In the genomic region with DNA sequence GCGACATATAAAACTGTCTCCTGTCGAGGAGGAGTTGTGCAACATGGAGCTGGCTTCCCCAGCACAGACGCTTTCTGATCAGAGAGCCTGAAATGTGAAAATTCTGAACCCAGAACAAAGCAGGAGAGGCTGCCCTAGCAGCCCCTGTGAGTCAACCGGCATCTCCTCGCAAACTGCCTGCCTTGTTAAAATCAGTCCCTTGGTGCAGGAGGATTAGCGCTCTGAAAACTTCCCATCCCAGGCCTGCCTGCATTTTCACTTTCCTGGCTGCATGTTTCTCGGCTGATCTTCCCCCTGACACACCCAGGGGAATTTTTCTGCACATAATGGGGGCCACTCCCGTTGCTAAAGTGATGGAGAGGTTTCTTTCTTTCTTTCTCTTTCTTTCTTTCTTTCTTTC, we compare ENCODE assay signal across 13 mouse cellular contexts.
DNase-seq lines count a peak whose midpoint lies in the region; ATAC-seq and TF ChIP-seq lines count a peak whose summit lies in the region.
"Had no signal": no experiment of that assay in that cellular context is flagged by ENCODE, and none has a peak within 500 bp of the region (broad histone marks: within the 10 kb centered on the region; RNA-seq: fewer than 3 reads in every experiment).

No protein-coding gene starts in this region.

- no peak for TF ChIP-seq CTCF in lung, embryonic 14.5 days (IDR thresholded peaks at IDR 0.05; ENCODE audit: low read depth)
- TF ChIP-seq CTCF in lung, postnatal 0 days (IDR thresholded peaks at IDR 0.05) = no peak

- WGBS in lung, embryonic 14.5 days = 40% methylated on average over 8 of the region's 8 CpGs
- WGBS in lung, postnatal 0 days = 52% methylated on average over 8 of the region's 8 CpGs
- WGBS in embryonic facial prominence, embryonic 10.5 days = 23% methylated on average over 8 of the region's 8 CpGs
- WGBS in forebrain, embryonic 13.5 days = 13% methylated on average over 8 of the region's 8 CpGs
- WGBS in stomach, embryonic 15.5 days = 40% methylated on average over 8 of the region's 8 CpGs

- H3K9me3 ChIP-seq in lung, embryonic 14.5 days (ENCODE audit: low read depth, low read length) = no peaks in the 10 kb centered on the region
- no peaks in the 10 kb centered on the region for H3K9me3 ChIP-seq in lung, postnatal 0 days (ENCODE audit: low read length)
- H3K9me3 ChIP-seq in embryonic facial prominence, embryonic 10.5 days = no peaks in the 10 kb centered on the region
- no peaks in the 10 kb centered on the region for H3K9me3 ChIP-seq in forebrain, embryonic 13.5 days (replicated peaks)
- H3K9me3 ChIP-seq in stomach, embryonic 15.5 days = no peaks in the 10 kb centered on the region
- H3K9me3 ChIP-seq: kidney, embryonic 15.5 days; limb, embryonic 15.5 days had no signal

- peaks cover 18% of the 10 kb centered on the region for H3K4me1 ChIP-seq in lung, embryonic 14.5 days (ENCODE audit: insufficient read depth)
- no peaks in the 10 kb centered on the region for H3K4me1 ChIP-seq in lung, postnatal 0 days (ENCODE audit: insufficient read depth, low read depth, low read length)
- H3K4me1 ChIP-seq in embryonic facial prominence, embryonic 10.5 days = peaks cover 35% of the 10 kb centered on the region
- H3K4me1 ChIP-seq in forebrain, embryonic 13.5 days = peaks cover 29% of the 10 kb centered on the region
- peaks cover 27% of the 10 kb centered on the region; the same call in 1 of the 2 replicates for H3K4me1 ChIP-seq in stomach, embryonic 15.5 days

- no peaks in the 10 kb centered on the region for H3K27me3 ChIP-seq in lung, embryonic 14.5 days (ENCODE audit: insufficient read depth, low read length)
- H3K27me3 ChIP-seq in lung, postnatal 0 days (replicated peaks; ENCODE audit: insufficient read depth, low read length) = no peaks in the 10 kb centered on the region
- peaks cover 16% of the 10 kb centered on the region for H3K27me3 ChIP-seq in embryonic facial prominence, embryonic 10.5 days (replicated peaks; ENCODE audit: low read depth, poor library complexity, severe bottlenecking)
- H3K27me3 ChIP-seq in forebrain, embryonic 13.5 days = no peaks in the 10 kb centered on the region; the same call in 1 of the 2 replicates
- H3K27me3 ChIP-seq in stomach, embryonic 15.5 days (replicated peaks) = no peaks in the 10 kb centered on the region

- DNase-seq in lung, embryonic 14.5 days = peak; percentile 17
- DNase-seq in lung, postnatal 0 days (ENCODE audit: low spot score) = no peak
- DNase-seq in embryonic facial prominence, embryonic 10.5 days (ENCODE audit: low spot score) = no peak
- no peak for DNase-seq in heart, adult 18-20 months
- DNase-seq in adrenal gland, postnatal 36 days = no peak
- DNase-seq: adrenal gland, adult 2 months; cerebellum, postnatal 36 days; heart, adult 11 months; lung, adult 2 months had no signal

- H3K36me3 ChIP-seq in lung, embryonic 14.5 days (ENCODE audit: insufficient read depth) = no peaks in the 10 kb centered on the region
- no peaks in the 10 kb centered on the region for H3K36me3 ChIP-seq in lung, postnatal 0 days (ENCODE audit: insufficient read depth, low read length)
- H3K36me3 ChIP-seq in embryonic facial prominence, embryonic 10.5 days (replicated peaks) = no peaks in the 10 kb centered on the region
- no peaks in the 10 kb centered on the region for H3K36me3 ChIP-seq in forebrain, embryonic 13.5 days (ENCODE audit: poor library complexity, severe bottlenecking)
- H3K36me3 ChIP-seq in stomach, embryonic 15.5 days = no peaks in the 10 kb centered on the region
- H3K36me3 ChIP-seq: kidney, embryonic 15.5 days; limb, embryonic 15.5 days had no signal

- no peak for ATAC-seq in lung, embryonic 14.5 days (ENCODE audit: insufficient read depth)
- ATAC-seq in lung, postnatal 0 days = no peak
- no peak for ATAC-seq in forebrain, embryonic 13.5 days
- ATAC-seq in stomach, embryonic 15.5 days (ENCODE audit: insufficient read depth, low FRiP score, low read depth) = no peak

- no peak overlapping the region for H3K9ac ChIP-seq in lung, embryonic 14.5 days
- no peak overlapping the region for H3K9ac ChIP-seq in lung, postnatal 0 days (replicated peaks; ENCODE audit: low read depth)
- H3K9ac ChIP-seq in forebrain, embryonic 13.5 days = peak overlapping the region; percentile 22; the same call in 1 of the 2 replicates
- no peak overlapping the region for H3K9ac ChIP-seq in stomach, embryonic 15.5 days
- H3K9ac ChIP-seq: kidney, embryonic 15.5 days; limb, embryonic 15.5 days had no signal

- H3K4me2 ChIP-seq in lung, embryonic 14.5 days = no peak overlapping the region
- H3K4me2 ChIP-seq in lung, postnatal 0 days (replicated peaks; ENCODE audit: low read depth, low read length) = no peak overlapping the region
- H3K4me2 ChIP-seq in forebrain, embryonic 13.5 days = peak overlapping the region; percentile 20; the same call in 1 of the 2 replicates
- no peak overlapping the region for H3K4me2 ChIP-seq in stomach, embryonic 15.5 days
- H3K4me2 ChIP-seq: kidney, embryonic 15.5 days; limb, embryonic 15.5 days had no signal

- no peak for TF ChIP-seq EP300 in lung, postnatal 0 days (IDR thresholded peaks at IDR 0.05)

- H3K4me3 ChIP-seq in lung, embryonic 14.5 days (ENCODE audit: low read depth, low read length) = no peak overlapping the region
- no peak overlapping the region for H3K4me3 ChIP-seq in lung, postnatal 0 days (ENCODE audit: low read depth, low read length)
- H3K4me3 ChIP-seq in embryonic facial prominence, embryonic 10.5 days = no peak overlapping the region
- H3K4me3 ChIP-seq in forebrain, embryonic 13.5 days = no peak overlapping the region
- H3K4me3 ChIP-seq in stomach, embryonic 15.5 days (replicated peaks) = no peak overlapping the region
- H3K4me3 ChIP-seq: kidney, embryonic 15.5 days; limb, embryonic 15.5 days had no signal

- H3K27ac ChIP-seq in lung, embryonic 14.5 days (ENCODE audit: low read depth) = no peak overlapping the region
- H3K27ac ChIP-seq in lung, postnatal 0 days (ENCODE audit: low read length) = no peak overlapping the region
- H3K27ac ChIP-seq in embryonic facial prominence, embryonic 10.5 days (replicated peaks) = peak overlapping the region; percentile 57
- peak overlapping the region; percentile 7; the same call in 1 of the 2 replicates for H3K27ac ChIP-seq in forebrain, embryonic 13.5 days
- peak overlapping the region; percentile 75 for H3K27ac ChIP-seq in stomach, embryonic 15.5 days
- H3K27ac ChIP-seq: kidney, embryonic 15.5 days; limb, embryonic 15.5 days had no signal

Comparison
In these comparisons a context has a peak if more than half of its experiments do, and no peak if none do; other contexts are left out.
1. H3K27ac ChIP-seq: peak in embryonic facial prominence, embryonic 10.5 days (single experiment), forebrain, embryonic 13.5 days (single experiment) and stomach, embryonic 15.5 days (single experiment); none in lung, embryonic 14.5 days (single experiment) and lung, postnatal 0 days (single experiment).